25 mouse cellular contexts compared by ENCODE assay signal in genomic region chr15:27550358-27550992, GRCm38 (mm10).
DNase-seq lines count a peak whose midpoint lies in the region; ATAC-seq and TF ChIP-seq lines count a peak whose summit lies in the region.
"Had no signal": no experiment of that assay in that cellular context is flagged by ENCODE, and none has a peak within 500 bp of the region (broad histone marks: within the 10 kb centered on the region; RNA-seq: fewer than 3 reads in every experiment).

No protein-coding gene starts in this region.

- no peak for TF ChIP-seq EP300 in heart, adult 2 months (IDR thresholded peaks at IDR 0.05; ENCODE audit: insufficient read depth, low read depth, low read length)
- peak; percentile 30; the same call in 1 of the 2 replicates for TF ChIP-seq EP300 in CH12.LX (IDR thresholded peaks at IDR 0.05; ENCODE audit: low read length)

- no peak for TF ChIP-seq CTCF in heart, adult 2 months (IDR thresholded peaks at IDR 0.05)
- TF ChIP-seq CTCF in CH12.LX (conservative IDR thresholded peaks at IDR 0.05 in 1 of 2, IDR thresholded peaks at IDR 0.05 in 1 of 2; ENCODE audit: low read depth in 2 of 2, low read length in 2 of 2): no peak
- no peak for TF ChIP-seq CTCF in cortical plate, adult 2 months (IDR thresholded peaks at IDR 0.05; ENCODE audit: extremely low read depth, insufficient read depth, low read length)

- TF ChIP-seq POLR2A in heart, adult 2 months (IDR thresholded peaks at IDR 0.05; ENCODE audit: insufficient read depth, low read depth, low read length): no peak
- no peak for TF ChIP-seq POLR2A in CH12.LX (IDR thresholded peaks at IDR 0.05; ENCODE audit: low read depth, low read length)
- no peak for TF ChIP-seq POLR2A in cortical plate, adult 2 months (IDR thresholded peaks at IDR 0.05; ENCODE audit: extremely low read depth, insufficient read depth, low read length)

- no peak overlapping the region for H3K4me3 ChIP-seq in heart, adult 2 months
- no peak overlapping the region for H3K4me3 ChIP-seq in heart, embryonic 10.5 days
- no peak overlapping the region for H3K4me3 ChIP-seq in liver, embryonic 16.5 days (ENCODE audit: low read depth, low read length)
- H3K4me3 ChIP-seq in liver, embryonic 12.5 days: no peak overlapping the region
- no peak overlapping the region for H3K4me3 ChIP-seq in CH12.LX (replicated peaks in 1 of 3; ENCODE audit: low read depth in 2 of 3, low read length in 2 of 3, poor library complexity in 1 of 3)
- no peak overlapping the region for H3K4me3 ChIP-seq in cortical plate, adult 2 months (ENCODE audit: insufficient read depth, low read length)
- H3K4me3 ChIP-seq: forebrain, embryonic 13.5 days; heart, embryonic 15.5 days; limb, embryonic 13.5 days; liver, embryonic 15.5 days; midbrain, embryonic 12.5 days had no signal

- DNase-seq in heart, adult 2 months: no peak
- no peak for DNase-seq in heart, embryonic 10.5 days (ENCODE audit: low spot score)
- DNase-seq in CH12.LX (ENCODE audit: extremely low read depth): peak; percentile 66
- no peak for DNase-seq in thymus, adult 18-20 months
- DNase-seq: adrenal gland, adult 8-10 months; cerebellum, adult 11 months; cerebellum, adult 9-10 months; cerebellum, postnatal 36 days; heart, postnatal 36 days; kidney, adult 9 months; lung, postnatal 36 days; retina, postnatal 1 day; right cerebral cortex, postnatal 14 days; thymus, postnatal 14 days had no signal

- peak; percentile 41; the same call in 1 of the 2 replicates for ATAC-seq in liver, embryonic 16.5 days (ENCODE audit: low read depth)
- no peak for ATAC-seq in liver, embryonic 12.5 days
- ATAC-seq: intestine, postnatal 0 days had no signal

- 79% methylated on average over 9 of the region's 9 CpGs for WGBS in heart, adult 2 months
- 84% methylated on average over 9 of the region's 9 CpGs for WGBS in heart, embryonic 10.5 days
- 75% methylated on average over 9 of the region's 9 CpGs for WGBS in liver, embryonic 16.5 days (ENCODE audit: insufficient replicate concordance)
- WGBS in liver, embryonic 12.5 days (ENCODE audit: insufficient replicate concordance): 81% methylated on average over 9 of the region's 9 CpGs

- in situ Hi-C loops in CH12.LX (cut with MboI; ENCODE audit: low pct_ligation_motif_present, low pct_unique_long_range_greater_than_20kb, low sequenced_read_pairs): no loop called here

- dilution Hi-C loops in CH12.LX (cut with MboI; ENCODE audit: extremely low pct_ligation_motif_present, extremely low pct_unique_long_range_greater_than_20kb, low sequenced_read_pairs): no loop called here

- peak overlapping the region; percentile 83 for H3K27ac ChIP-seq in heart, adult 2 months
- no peak overlapping the region for H3K27ac ChIP-seq in heart, embryonic 10.5 days
- H3K27ac ChIP-seq in liver, embryonic 16.5 days (ENCODE audit: low read length): no peak overlapping the region
- H3K27ac ChIP-seq in liver, embryonic 12.5 days: no peak overlapping the region
- no peak overlapping the region for H3K27ac ChIP-seq in CH12.LX (ENCODE audit: insufficient read depth, low read depth)
- peak overlapping the region; percentile 26; the same call in 1 of the 2 replicates for H3K27ac ChIP-seq in cortical plate, adult 2 months (ENCODE audit: insufficient read depth, low read length)
- H3K27ac ChIP-seq: forebrain, embryonic 13.5 days; heart, embryonic 15.5 days; hindbrain, embryonic 14.5 days; limb, embryonic 13.5 days; liver, embryonic 15.5 days; midbrain, embryonic 12.5 days had no signal

- no peak overlapping the region for H3K9ac ChIP-seq in heart, adult 2 months (ENCODE audit: low read depth, low read length)
- no peak overlapping the region for H3K9ac ChIP-seq in liver, embryonic 16.5 days (ENCODE audit: low read depth, low read length)
- H3K9ac ChIP-seq in liver, embryonic 12.5 days: no peak overlapping the region
- H3K9ac ChIP-seq in CH12.LX (ENCODE audit: insufficient read depth, low read depth): no peak overlapping the region
- H3K9ac ChIP-seq: forebrain, embryonic 13.5 days; heart, embryonic 15.5 days; hindbrain, embryonic 14.5 days; limb, embryonic 13.5 days; liver, embryonic 15.5 days; midbrain, embryonic 12.5 days had no signal

- TF ChIP-seq RAD21 in CH12.LX (IDR thresholded peaks at IDR 0.05; ENCODE audit: low read depth, low read length): no peak

- H3K27me3 ChIP-seq in heart, adult 2 months (ENCODE audit: control insufficient read depth, insufficient read depth, low read length): no peaks in the 10 kb centered on the region
- no peaks in the 10 kb centered on the region for H3K27me3 ChIP-seq in heart, embryonic 10.5 days (ENCODE audit: insufficient read depth, poor library complexity, severe bottlenecking)
- H3K27me3 ChIP-seq in liver, embryonic 16.5 days (ENCODE audit: control insufficient read depth, insufficient read depth, low read depth, low read length): no peaks in the 10 kb centered on the region
- H3K27me3 ChIP-seq in liver, embryonic 12.5 days (replicated peaks): no peaks in the 10 kb centered on the region
- no peaks in the 10 kb centered on the region for H3K27me3 ChIP-seq in CH12.LX (replicated peaks)
- H3K27me3 ChIP-seq: forebrain, embryonic 13.5 days; heart, embryonic 15.5 days; limb, embryonic 13.5 days; liver, embryonic 15.5 days; midbrain, embryonic 12.5 days had no signal

- no peaks in the 10 kb centered on the region; the same call in 1 of the 2 replicates for H3K79me2 ChIP-seq in heart, adult 2 months (replicated peaks; ENCODE audit: control insufficient read depth, insufficient read depth, low read length)
- no peaks in the 10 kb centered on the region for H3K79me2 ChIP-seq in CH12.LX (replicated peaks; ENCODE audit: control insufficient read depth, extremely low read depth, insufficient read depth, poor library complexity, severe bottlenecking)

- H3K36me3 ChIP-seq in heart, adult 2 months (ENCODE audit: control insufficient read depth, insufficient read depth, low read length): peaks cover 12% of the 10 kb centered on the region
- H3K36me3 ChIP-seq in heart, embryonic 10.5 days: no peaks in the 10 kb centered on the region; the same call in 1 of the 2 replicates
- no peaks in the 10 kb centered on the region for H3K36me3 ChIP-seq in liver, embryonic 16.5 days (ENCODE audit: control insufficient read depth, insufficient read depth)
- H3K36me3 ChIP-seq in liver, embryonic 12.5 days: peaks cover 25% of the 10 kb centered on the region
- H3K36me3 ChIP-seq in CH12.LX (replicated peaks in 1 of 2; ENCODE audit: control insufficient read depth in 1 of 2, insufficient read depth in 1 of 2, low read length in 1 of 2): peaks cover 0 to 22% of the 10 kb centered on the region in 2 experiments
- H3K36me3 ChIP-seq: heart, embryonic 15.5 days; limb, embryonic 13.5 days had no signal

- peaks cover 15% of the 10 kb centered on the region for H3K4me1 ChIP-seq in heart, adult 2 months (ENCODE audit: control insufficient read depth, insufficient read depth, low read length)
- H3K4me1 ChIP-seq in heart, embryonic 10.5 days: peaks cover 28% of the 10 kb centered on the region
- peaks cover 9% of the 10 kb centered on the region for H3K4me1 ChIP-seq in liver, embryonic 16.5 days (ENCODE audit: control insufficient read depth, low read depth, low read length)
- peaks cover 25% of the 10 kb centered on the region for H3K4me1 ChIP-seq in liver, embryonic 12.5 days
- H3K4me1 ChIP-seq in CH12.LX (ENCODE audit: control insufficient read depth in 1 of 2, insufficient read depth in 2 of 2): peaks cover 4 to 65% of the 10 kb centered on the region in 2 experiments
- peaks cover 16% of the 10 kb centered on the region for H3K4me1 ChIP-seq in cortical plate, adult 2 months (ENCODE audit: control insufficient read depth, insufficient read depth, low read length)

- H3K4me2 ChIP-seq in liver, embryonic 16.5 days (ENCODE audit: low read depth, low read length): no peak overlapping the region
- no peak overlapping the region for H3K4me2 ChIP-seq in liver, embryonic 12.5 days
- no peak overlapping the region for H3K4me2 ChIP-seq in CH12.LX (ENCODE audit: insufficient read depth, low read depth, poor library complexity, severe bottlenecking)
- H3K4me2 ChIP-seq: forebrain, embryonic 13.5 days; heart, embryonic 15.5 days; hindbrain, embryonic 14.5 days; limb, embryonic 13.5 days; liver, embryonic 15.5 days; midbrain, embryonic 12.5 days had no signal

- intact Hi-C loops in heart, adult 2 months (cut with DNase I): no loop called here

- H3K9me3 ChIP-seq in heart, embryonic 10.5 days: no peaks in the 10 kb centered on the region
- no peaks in the 10 kb centered on the region for H3K9me3 ChIP-seq in liver, embryonic 16.5 days (replicated peaks; ENCODE audit: control insufficient read depth, low read length)
- no peaks in the 10 kb centered on the region for H3K9me3 ChIP-seq in liver, embryonic 12.5 days (replicated peaks)
- peaks cover 5% of the 10 kb centered on the region for H3K9me3 ChIP-seq in CH12.LX (replicated peaks; ENCODE audit: low read length)
- H3K9me3 ChIP-seq: forebrain, embryonic 13.5 days; G1E; heart, embryonic 15.5 days; limb, embryonic 13.5 days; liver, embryonic 15.5 days; midbrain, embryonic 12.5 days had no signal

TF ChIP-seq in CH12.LX, 34 proteins besides CTCF, POLR2A, EP300 and RAD21:
- TF ChIP-seq KAT2A (IDR thresholded peaks at IDR 0.05; ENCODE audit: insufficient replicate concordance, low read length) (no peak), BHLHE40 (IDR thresholded peaks at IDR 0.05; ENCODE audit: low read depth, low read length) (peak; percentile 72), PAX5 (IDR thresholded peaks at IDR 0.05; ENCODE audit: low read length) (no peak), MAFK (IDR thresholded peaks at IDR 0.05; ENCODE audit: insufficient replicate concordance, low read length) (no peak), ETS1 (conservative IDR thresholded peaks at IDR 0.05; ENCODE audit: low read depth, low read length) (peak; percentile 75), IRF4 (IDR thresholded peaks at IDR 0.05; ENCODE audit: low read depth, low read length) (peak; percentile 14; the same call in 1 of the 2 replicates)
TF ChIP-seq in CH12.LX: peak in this region for 3.

Comparison
In these comparisons a context has a peak if more than half of its experiments do, and no peak if none do; other contexts are left out.
1. H3K27ac ChIP-seq: peak in heart, adult 2 months (single experiment) and cortical plate, adult 2 months (single experiment); none in heart, embryonic 10.5 days (single experiment), liver, embryonic 16.5 days (single experiment), liver, embryonic 12.5 days (single experiment) and CH12.LX (single experiment).